Mouse (Mus musculus) forebrain, embryonic 11.5 days (tissue): Measurements from ENCODE around the gene Asic2. TPM values are rescaled to one million over a fixed set of nuclear protein-coding genes. Genes with fewer than 3 reads are reported as not detected.
A peak's percentile ranks its signal among the peaks of the same experiment; 100 is the strongest.

Experiments
- ATAC-seq: fragments of 200-750 bp; cut with Nextera tagmentation; replicated peaks from 2 replicates; pipeline ENCODE4 v1.8.0; 2017; ENCODE audit warnings: moderate TSS enrichment; ENCODE audit not compliant: low FRiP score
- DNase-seq: peaks from one replicate; pipeline ENCODE4 v3.0.0-alpha.2; 2017; ENCODE audit warnings: low spot score
- H3K27ac ChIP-seq: fragments of 300-500 bp; sonication (generic); 2 replicates; pipeline ENCODE4 v1.5.1; 2014; ENCODE audit warnings: low read depth, low read length
- H3K27me3 ChIP-seq: fragments of 300-500 bp; sonication (generic); 2 replicates; pipeline ENCODE4 v1.6.1; 2014; ENCODE audit warnings: mild to moderate bottlenecking, low read length, mixed read lengths; ENCODE audit not compliant: control insufficient read depth, insufficient read depth
- H3K36me3 ChIP-seq: fragments of 300-500 bp; sonication (generic); 2 replicates; pipeline ENCODE4 v1.6.1; 2014; ENCODE audit warnings: mild to moderate bottlenecking, low read length, moderate library complexity, mixed read lengths; ENCODE audit not compliant: control insufficient read depth, insufficient read depth
- H3K4me1 ChIP-seq: fragments of 300-500 bp; sonication (generic); replicated peaks from 2 replicates; pipeline ENCODE4 v1.6.1; 2014; ENCODE audit warnings: low read length, mixed read lengths; ENCODE audit not compliant: control insufficient read depth, insufficient read depth
- H3K4me2 ChIP-seq: fragments of 300-500 bp; sonication (generic); 2 replicates; pipeline ENCODE4 v1.6.1; 2014; ENCODE audit warnings: low read depth, mild to moderate bottlenecking, low read length, moderate library complexity, mixed read lengths; ENCODE audit not compliant: severe bottlenecking
- H3K4me3 ChIP-seq: fragments of 300-500 bp; sonication (generic); 2 replicates; pipeline ENCODE4 v1.5.1; 2014; ENCODE audit warnings: low read depth, low read length
- H3K9ac ChIP-seq: fragments of 300-500 bp; sonication (generic); 2 replicates; pipeline ENCODE4 v1.6.1; 2014; ENCODE audit warnings: low read length
- H3K9me3 ChIP-seq: fragments of 300-500 bp; sonication (generic); 2 replicates; pipeline ENCODE4 v1.6.1; 2016; ENCODE audit warnings: low read length, mixed read lengths; ENCODE audit not compliant: control insufficient read depth
- WGBS: fragments of 180-500 bp; shearing (Covaris S2); extraction: QIAGEN DNeasy Blood & Tissue Kit; methylation state at CpG from one replicate; pipeline ENCODE4 v1.1.7; 2014; 5-methylcytosine and 5-hydroxymethylcytosine counted together
- polyA plus RNA-seq: library from polyadenylated mRNA; unstranded; fragments of >200 nt; fragmentation: Nextera tagmentation; extraction: Ambion mirVana; gene quantifications from 2 replicates; pipeline ENCODE4 v1.2.1, GENCODE M21; 2014

The Asic2 gene
- polyA plus RNA-seq, 1 experiment from 2014 or later = 0.94 TPM

- no peak for ATAC-seq
- no peaks in the 10 kb centered on the region for H3K9me3 ChIP-seq
- no peaks in the 10 kb centered on the region for H3K36me3 ChIP-seq
- H3K4me1 ChIP-seq = no peaks in the 10 kb centered on the region
- no peaks in the 10 kb centered on the region for H3K27me3 ChIP-seq
- no peak overlapping the region for H3K4me2 ChIP-seq
- peak; percentile 52 for DNase-seq
- H3K4me3 ChIP-seq = no peak overlapping the region
- WGBS = 34% methylated on average over 4 of the region's 4 CpGs
- H3K27ac ChIP-seq = no peak overlapping the region
- H3K9ac ChIP-seq = no peak overlapping the region
Measured at GRCm38 (mm10) chr11:81714801-81715200, 253.5 kb downstream of the Asic2 start.

GRCm38 (mm10) chr11:81706996-81707395 lies 261.3 kb downstream of the Asic2 start:
- Histone ChIP-seq H3K4me1 (no peaks in the 10 kb centered on the region), H3K4me3 (no peak overlapping the region), H3K27me3 (no peaks in the 10 kb centered on the region), H3K9ac (no peak overlapping the region), H3K27ac (no peak overlapping the region), H3K9me3 (no peaks in the 10 kb centered on the region), H3K4me2 (no peak overlapping the region), H3K36me3 (no peaks in the 10 kb centered on the region)
- WGBS = 77% methylated on average over 5 of the region's 5 CpGs
- ATAC-seq = no peak
- no peak for DNase-seq

GRCm38 (mm10) chr11:81698008-81698407 lies 270.2 kb downstream of the Asic2 start:
- Histone ChIP-seq H3K36me3 (no peaks in the 10 kb centered on the region), H3K27ac (no peak overlapping the region), H3K27me3 (no peaks in the 10 kb centered on the region), H3K4me3 (no peak overlapping the region), H3K4me2 (no peak overlapping the region), H3K9ac (no peak overlapping the region), H3K9me3 (no peaks in the 10 kb centered on the region), H3K4me1 (no peaks in the 10 kb centered on the region)
- DNase-seq (no peak), ATAC-seq (no peak)
- 90% methylated on average over 1 of the region's 1 CpGs for WGBS

DNA sequence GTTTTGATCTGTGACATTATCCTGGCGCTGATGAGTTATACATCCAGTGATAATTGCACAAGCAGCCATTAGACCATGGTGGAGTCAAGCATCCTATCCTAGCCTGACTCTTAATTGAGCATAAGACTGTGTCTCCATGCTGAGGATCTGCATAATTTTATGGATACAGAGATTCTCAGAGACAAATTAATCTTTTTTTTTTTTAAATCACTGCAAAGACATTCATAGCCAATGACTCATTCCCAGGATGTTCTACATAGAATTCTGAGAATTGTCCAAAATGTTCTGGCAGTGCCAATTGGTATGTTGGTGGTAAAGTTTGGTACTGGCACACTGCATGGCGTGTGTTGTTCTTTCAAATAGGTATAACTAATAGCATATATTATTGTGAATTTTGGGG lies 272.8 kb downstream of the Asic2 start:
- H3K9me3 ChIP-seq = no peaks in the 10 kb centered on the region
- no peak overlapping the region for H3K4me2 ChIP-seq
- no peaks in the 10 kb centered on the region for H3K4me1 ChIP-seq
- H3K36me3 ChIP-seq = no peaks in the 10 kb centered on the region
- no peak overlapping the region for H3K9ac ChIP-seq
- ATAC-seq (no peak), DNase-seq (no peak)
- no peak overlapping the region for H3K4me3 ChIP-seq
- no peak overlapping the region for H3K27ac ChIP-seq
- no peaks in the 10 kb centered on the region for H3K27me3 ChIP-seq
- 89% methylated on average over 2 of the region's 2 CpGs for WGBS

DNA sequence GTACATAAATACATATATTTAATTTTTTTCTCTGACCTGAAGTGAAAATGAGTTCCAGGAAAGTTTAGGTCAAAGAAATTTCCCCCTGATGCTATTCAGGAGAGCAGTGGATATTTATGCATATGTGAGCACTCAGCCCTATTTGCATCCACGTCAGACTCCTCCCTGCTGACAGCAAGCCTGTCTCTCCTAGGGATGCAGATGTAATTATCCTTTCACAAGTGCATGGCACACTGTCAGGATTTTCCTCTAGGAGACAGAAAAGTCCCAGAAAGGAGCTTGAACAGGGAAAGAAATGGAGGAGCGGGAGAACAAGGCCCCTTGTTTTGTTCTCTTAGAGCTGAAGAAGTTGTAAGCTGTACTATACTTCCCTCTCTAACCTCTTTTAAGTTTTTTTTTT lies 287.7 kb downstream of the Asic2 start:
- whole genome bisulfite sequencing = 65% methylated on average over 2 of the region's 2 CpGs
- Histone ChIP-seq H3K36me3 (no peaks in the 10 kb centered on the region), H3K4me2 (no peak overlapping the region), H3K27me3 (no peaks in the 10 kb centered on the region), H3K27ac (no peak overlapping the region), H3K9ac (no peak overlapping the region), H3K9me3 (no peaks in the 10 kb centered on the region), H3K4me3 (no peak overlapping the region), H3K4me1 (no peaks in the 10 kb centered on the region)
- DNase-seq = no peak
- ATAC-seq = no peak

DNA sequence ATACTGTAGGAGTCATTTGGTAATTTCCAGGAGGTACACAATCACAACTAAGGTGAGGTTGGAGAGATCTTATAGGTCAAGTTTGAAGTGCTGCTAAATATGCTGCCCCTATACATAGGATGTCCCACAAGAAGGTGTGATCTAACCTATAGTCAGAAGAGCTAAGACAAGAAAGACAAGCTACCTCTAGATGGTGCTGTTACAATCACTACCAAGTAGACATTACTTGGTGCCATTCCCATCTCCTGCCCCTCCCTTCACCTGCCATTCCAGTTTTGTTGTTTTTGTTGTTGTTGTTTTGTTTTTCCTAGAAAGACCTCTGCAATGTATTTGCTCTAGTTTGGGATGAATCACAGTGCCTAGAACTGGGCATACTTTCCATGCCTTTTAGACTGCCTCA lies 296.5 kb downstream of the Asic2 start:
- Histone ChIP-seq H3K36me3 (no peaks in the 10 kb centered on the region), H3K4me1 (no peaks in the 10 kb centered on the region), H3K27me3 (no peaks in the 10 kb centered on the region), H3K9me3 (no peaks in the 10 kb centered on the region), H3K4me2 (no peak overlapping the region), H3K4me3 (no peak overlapping the region), H3K9ac (no peak overlapping the region), H3K27ac (no peak overlapping the region)
- no peak for ATAC-seq
- no peak for DNase-seq

DNA sequence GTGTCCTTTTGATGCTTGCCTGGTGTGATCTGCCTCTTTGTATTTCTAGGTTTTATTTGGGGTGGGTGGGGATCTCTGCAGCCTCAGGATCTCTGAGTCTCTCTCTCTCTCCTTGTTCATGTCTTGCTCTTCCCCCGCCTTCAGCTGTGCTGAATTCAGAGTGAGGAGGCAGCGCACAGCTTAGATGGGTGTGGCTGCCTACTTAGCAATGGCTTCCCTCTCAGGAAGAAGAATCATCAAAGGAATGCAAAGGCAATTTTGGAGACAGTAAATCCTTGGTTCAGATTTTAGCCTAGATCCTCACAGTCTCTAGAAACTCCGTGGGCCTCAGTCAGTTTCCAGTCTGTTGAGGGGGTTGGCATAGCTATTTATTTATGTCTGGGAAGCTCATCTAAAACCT lies 297.8 kb downstream of the Asic2 start:
- no peaks in the 10 kb centered on the region for H3K27me3 ChIP-seq
- no peaks in the 10 kb centered on the region for H3K4me1 ChIP-seq
- H3K9ac ChIP-seq = no peak overlapping the region
- ATAC-seq (no peak), DNase-seq (no peak)
- no peaks in the 10 kb centered on the region for H3K36me3 ChIP-seq
- no peak overlapping the region for H3K27ac ChIP-seq
- H3K4me2 ChIP-seq = no peak overlapping the region
- 78% methylated on average over 3 of the region's 3 CpGs for WGBS
- no peak overlapping the region for H3K4me3 ChIP-seq
- no peaks in the 10 kb centered on the region for H3K9me3 ChIP-seq

GRCm38 (mm10) chr11:81658850-81659249 lies 309.4 kb downstream of the Asic2 start:
- ATAC-seq (no peak), DNase-seq (no peak)
- H3K4me1 ChIP-seq = peaks cover 2% of the 10 kb centered on the region; the same call in 1 of the 2 replicates
- H3K36me3 ChIP-seq = no peaks in the 10 kb centered on the region
- no peaks in the 10 kb centered on the region for H3K27me3 ChIP-seq
- no peak overlapping the region for H3K27ac ChIP-seq
- no peak overlapping the region for H3K9ac ChIP-seq
- WGBS = 87% methylated on average over 1 of the region's 1 CpGs
- H3K4me3 ChIP-seq = no peak overlapping the region
- H3K9me3 ChIP-seq = no peaks in the 10 kb centered on the region
- H3K4me2 ChIP-seq = no peak overlapping the region

GRCm38 (mm10) chr11:81657121-81657520 lies 311.1 kb downstream of the Asic2 start:
- DNase-seq (no peak), ATAC-seq (no peak)
- Histone ChIP-seq H3K4me3 (no peak overlapping the region), H3K27me3 (no peaks in the 10 kb centered on the region), H3K4me1 (peaks cover 2% of the 10 kb centered on the region; the same call in 1 of the 2 replicates), H3K27ac (no peak overlapping the region), H3K9ac (no peak overlapping the region), H3K9me3 (no peaks in the 10 kb centered on the region), H3K4me2 (no peak overlapping the region), H3K36me3 (no peaks in the 10 kb centered on the region)
- 36% methylated on average over 2 of the region's 2 CpGs for WGBS
